Mouse (Mus musculus) hindlimb bud, embryonic 11.5 days (tissue): ENCODE data around the gene Dbndd2.

ENCODE experiments used
- DNase-seq: peaks from one replicate; pipeline ENCODE4 v3.0.0-alpha.2; 2012; ENCODE audit warnings: low read depth, low spot score; ENCODE audit errors: extremely low spot score

Dbndd2 gene

DNA sequence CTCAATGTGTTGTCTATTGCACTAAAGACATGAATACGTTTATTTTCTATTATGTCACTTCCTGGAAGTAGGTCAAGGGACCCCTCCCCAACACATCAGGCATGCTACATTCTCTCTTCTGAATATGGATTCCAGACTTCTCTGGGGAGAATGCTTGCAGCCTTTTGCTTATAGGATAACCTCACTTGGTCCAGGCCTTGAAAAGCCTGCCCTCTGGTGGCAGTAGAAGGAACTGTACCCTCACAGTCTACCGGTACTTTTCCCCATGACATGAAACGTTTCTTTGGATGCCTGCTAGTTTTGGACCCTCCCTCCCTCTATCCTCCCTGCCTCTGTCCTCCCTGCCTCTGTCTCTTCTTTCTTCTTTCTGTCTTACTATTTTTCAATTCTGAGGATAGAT, 45.3 kb downstream of the Dbndd2 start:
- DNase-seq = peak; percentile 50

DNA sequence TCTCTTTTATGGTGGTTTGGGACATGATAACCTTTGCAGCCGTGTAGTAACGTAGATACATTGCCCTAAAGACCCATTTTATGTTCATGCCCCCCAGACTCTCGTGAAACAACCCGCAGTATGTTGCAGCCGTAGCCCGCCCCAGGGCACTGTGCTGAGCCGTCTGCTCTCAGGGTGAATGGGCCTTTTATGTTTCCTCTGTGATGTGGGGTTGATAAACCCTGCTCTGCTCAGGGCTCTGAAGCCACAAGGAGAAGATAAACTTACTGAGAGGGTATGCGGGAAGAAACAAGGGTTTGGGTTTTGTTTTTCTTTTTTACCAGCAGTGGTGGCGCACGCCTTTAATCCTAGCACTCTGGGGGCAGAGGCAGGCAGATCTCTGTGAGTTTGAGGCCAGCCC, 48.4 kb downstream of the Dbndd2 start:
- no peak for DNase-seq

DNA sequence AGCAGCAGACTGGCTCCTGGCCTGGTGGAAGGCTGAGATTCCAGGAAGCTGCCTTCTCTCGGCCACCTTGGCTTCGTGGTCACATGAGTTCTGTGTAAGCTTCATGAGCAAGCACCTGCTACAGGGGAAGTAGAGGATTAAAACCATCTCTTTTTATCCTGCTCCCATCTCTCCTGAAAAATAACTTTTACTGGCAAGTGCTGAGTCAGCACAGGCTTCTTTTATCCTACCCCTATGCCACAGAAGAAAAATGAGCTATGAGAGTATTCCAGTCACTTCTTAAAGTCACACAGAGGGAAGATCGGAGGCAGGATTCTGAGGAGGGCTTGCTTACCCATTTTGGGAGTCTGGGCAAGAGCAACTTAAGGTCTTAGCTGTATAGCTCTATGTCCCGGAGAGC, 51.1 kb downstream of the Dbndd2 start:
- no peak for DNase-seq

DNA sequence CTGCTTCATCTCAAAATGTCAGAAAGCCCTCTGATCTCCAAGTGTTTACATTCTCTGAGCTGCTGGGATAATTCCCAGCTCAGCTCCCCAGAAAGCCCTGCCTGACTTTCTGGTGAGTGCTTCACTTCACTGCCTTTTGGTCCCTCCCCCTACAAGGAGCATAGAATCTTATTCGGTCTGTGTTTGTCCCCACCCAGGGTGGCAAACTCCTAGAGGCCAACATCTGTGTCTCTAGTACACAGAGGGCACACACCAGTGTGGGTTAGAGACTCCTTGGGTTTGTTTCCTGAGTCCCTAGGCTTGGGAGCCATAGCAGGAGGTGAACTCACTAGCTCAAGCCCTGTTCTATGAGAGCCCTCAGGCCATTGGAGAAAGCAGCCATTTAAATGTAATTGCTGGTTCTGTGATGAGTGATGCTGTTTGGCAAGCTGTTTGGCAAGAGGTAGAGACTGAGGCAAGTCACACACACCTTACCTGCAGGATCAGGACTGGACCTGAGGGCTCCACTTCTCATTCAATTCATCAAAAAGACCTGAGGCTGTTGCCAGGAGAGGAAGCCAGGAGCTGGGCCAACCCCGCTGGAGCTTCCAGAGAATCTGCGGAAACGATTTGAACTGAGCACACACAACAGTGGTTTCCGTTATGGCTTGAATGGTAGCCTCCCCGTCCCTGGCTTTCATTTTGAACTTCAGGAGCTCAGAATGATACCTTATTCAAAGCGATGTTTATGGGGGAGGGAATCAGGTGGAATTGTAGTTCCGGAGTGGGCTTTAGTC, 54.9 kb downstream of the Dbndd2 start:
- no peak for DNase-seq

DNA sequence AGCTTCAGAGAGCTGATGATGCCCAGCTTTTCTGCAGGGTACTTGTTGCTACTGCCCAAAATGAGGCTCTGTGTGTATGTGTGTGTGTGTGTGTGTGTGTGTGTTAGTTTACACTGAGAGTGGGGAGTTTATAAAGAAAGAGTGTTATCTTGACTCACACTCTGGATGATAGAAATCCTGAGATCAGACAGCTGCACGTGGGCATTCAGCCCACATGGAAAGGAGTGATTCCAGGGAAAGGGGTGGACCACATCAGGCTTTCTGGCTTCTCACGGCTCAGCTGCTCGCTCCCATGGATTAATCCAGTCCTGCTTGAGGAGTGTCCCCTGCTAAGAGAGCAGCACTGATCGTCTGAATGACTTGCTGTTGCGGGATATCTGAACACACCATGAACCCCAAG, 56.2 kb downstream of the Dbndd2 start:
- no peak for DNase-seq

DNA sequence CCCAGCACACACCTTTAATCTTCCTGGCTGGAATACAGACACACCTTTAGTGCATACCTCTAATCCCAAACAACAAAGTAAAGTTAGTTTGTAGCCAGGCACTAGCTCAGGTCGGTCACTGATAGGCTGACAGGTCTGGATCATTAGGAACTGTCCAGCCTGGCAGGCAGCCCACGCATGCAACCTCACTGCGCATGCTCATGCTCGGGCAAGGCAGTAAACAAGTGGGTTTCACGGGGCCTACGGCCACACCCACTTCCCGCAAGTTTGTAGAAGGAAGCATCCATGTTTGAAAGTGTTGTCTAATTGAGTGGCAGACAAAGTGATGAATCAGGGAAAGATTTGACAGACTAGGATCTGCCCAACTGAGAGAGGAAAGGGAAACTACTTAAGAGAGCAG, 56.7 kb downstream of the Dbndd2 start:
- no peak for DNase-seq
